Mouse (Mus musculus) urinary bladder, adult 2 months (tissue): ENCODE data around the gene Mog. TPM values are rescaled to one million over a fixed set of nuclear protein-coding genes. Genes with fewer than 3 reads are reported as not detected.
A peak's percentile ranks its signal among the peaks of the same experiment; 100 is the strongest.
"Not testable (repeated sequence)": the region's sequence is repeated elsewhere in the genome, so short reads cannot be mapped to it uniquely, and the experiment has no call there.

Experiments
- DNase-seq: peaks from one replicate; pipeline ENCODE4 v3.0.0; 2022; ENCODE audit warnings: low spot score
- polyA plus RNA-seq: library from polyadenylated mRNA; depleted of rRNA; stranded (reverse); fragments of >200 nt; gene quantifications from 2 replicates; pipeline ENCODE4 v1.2.3, GENCODE M21; 2012

Mog gene
- polyA plus RNA-seq, 1 experiment = 0.11 TPM

DNA sequence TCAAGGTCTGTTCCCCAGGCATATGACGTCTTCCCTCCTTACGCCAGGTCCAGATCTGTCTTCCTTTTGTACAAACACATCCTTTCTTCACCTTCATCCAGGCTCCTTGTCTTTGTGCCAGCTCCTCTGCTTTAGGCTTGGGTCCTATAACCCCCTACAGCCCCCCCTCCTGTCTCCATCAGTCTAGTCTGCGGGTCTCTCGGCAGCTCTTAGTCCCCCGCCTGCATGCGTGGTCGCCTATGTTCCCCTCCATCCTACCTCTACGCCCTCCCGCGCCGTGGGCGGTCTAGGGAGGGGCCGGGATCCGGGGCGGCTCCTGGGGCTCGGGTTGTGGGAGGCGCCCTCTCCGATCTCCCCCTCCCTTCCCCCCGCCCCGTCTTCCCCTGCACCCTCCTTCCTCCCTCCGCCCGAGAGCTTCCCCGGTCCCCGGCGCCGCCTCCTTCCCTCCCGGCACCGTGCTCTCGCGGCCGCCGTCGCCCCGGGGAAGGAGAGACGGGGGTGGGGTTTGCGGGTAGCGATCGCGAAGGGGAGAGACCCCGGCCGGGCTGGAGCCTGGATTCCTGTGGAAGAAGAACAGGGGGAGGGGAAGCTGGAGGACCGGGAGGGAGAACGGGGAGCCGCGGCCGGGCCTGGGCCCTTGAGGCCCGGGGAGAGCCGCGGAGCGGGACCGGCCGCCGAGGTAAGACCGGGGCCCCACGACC lies 22.6 kb upstream of the Mog start, which contains the start of gene Gabbr1:
Gene Gabbr1 (plus strand): TSS at position 356 of the 701 bp plus-strand sequence.
- no peak for DNase-seq

DNA sequence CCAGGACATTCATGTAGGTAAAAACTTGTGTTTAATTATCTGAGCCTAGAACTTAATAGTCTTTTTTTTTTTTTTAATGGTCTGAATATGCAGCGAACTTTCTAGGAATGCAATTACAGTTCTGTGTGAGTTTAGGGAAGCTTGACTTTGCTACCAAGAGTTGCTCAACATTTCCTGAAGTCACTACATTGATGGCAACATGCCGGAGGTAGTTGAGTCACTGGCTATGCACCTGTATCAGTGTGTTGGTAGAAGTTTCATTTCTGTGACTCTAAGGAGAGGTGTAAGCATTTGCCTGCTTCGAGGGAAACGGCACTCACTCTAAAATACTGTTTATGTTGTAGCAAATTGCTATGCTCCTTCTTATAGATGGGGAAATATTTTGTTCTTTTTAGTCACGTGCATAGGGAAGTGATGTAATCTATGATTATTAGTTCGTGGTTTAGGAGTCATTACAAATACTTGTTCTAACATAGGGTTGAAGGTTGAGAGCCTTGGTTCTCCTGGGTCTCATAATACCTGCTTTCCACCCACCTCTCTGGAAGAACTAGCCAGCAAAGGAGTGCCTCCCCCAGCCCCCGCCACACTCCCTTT lies 21.6 kb upstream of the Mog start:
- DNase-seq = no peak

DNA sequence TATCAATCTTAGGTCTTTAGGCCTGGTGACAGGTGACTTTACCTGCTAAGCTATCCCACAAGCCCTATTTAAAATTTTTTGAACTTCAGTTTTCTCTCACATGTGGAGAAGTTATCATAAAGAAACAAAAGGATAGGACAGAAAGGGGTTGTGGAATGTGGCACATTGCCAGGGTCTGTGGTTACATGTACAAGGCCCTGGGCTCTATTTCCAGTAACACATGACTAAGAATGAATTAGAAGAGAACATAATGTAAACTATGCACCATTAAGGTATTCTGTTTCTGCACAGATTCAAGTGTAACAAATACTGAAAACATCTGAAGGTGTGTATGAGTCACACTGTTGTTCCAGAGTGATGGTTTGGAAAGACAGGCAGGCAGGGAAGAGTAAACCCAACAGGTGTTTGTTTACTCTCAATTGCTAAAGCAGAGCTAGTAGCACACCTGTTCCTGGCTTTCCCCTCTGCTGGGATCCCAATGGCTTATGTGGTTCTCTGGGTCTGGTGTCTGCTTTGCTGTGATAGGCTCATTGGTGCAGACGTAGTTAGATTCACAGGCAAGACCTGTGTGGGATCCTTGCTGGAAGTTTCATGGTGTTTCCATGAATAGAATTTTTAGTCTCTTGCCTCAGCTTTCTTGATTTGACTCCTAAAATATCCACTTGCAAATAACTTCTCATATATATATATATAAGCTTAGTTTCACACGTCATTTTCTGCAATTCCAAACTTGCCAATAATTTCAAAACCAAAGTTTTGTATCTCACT lies 16.1 kb upstream of the Mog start:
- DNase-seq = no peak

DNA sequence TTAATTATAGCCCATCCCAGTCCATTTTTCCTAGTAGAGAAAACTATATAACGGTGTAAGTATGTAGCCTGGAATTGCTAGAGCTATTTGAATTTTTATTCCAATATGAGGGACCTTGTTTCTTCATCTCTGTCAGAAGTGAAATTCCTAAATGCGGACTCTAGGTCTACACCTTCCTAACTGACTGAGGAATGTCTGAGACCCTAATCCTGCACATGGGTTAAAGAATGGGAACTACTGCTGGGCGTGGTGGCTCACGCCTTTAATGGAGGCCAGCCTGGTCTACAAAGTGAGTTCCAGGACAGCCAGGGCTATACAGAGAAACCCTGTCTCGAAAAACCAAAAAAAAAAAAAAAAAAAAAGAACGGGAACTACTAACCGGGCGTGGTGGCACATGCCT lies 6.0 kb upstream of the Mog start:
- DNase-seq = no peak

DNA sequence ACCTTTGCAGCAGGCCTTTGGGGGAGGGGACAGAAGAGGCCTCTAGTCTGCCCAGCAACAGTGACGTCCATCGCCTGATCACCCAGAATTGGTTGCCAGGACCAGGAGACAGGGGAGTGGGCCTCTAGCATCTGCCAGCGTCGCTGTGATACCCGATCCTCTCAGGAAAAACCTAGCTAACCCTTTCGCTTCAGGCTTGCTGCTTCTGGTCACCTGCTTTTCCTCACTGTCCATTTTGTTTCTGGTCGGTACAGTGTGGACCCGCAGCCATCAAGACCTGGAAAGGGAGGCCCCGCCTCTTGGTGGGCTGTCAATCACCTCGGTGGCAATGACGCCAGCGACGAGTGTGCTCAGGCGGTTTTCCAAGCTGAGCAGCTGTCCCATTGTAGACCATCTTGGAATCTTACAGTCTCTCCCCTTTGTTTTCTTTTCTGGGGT lies 5.5 kb upstream of the Mog start:
- DNase-seq = peak; percentile 63

DNA sequence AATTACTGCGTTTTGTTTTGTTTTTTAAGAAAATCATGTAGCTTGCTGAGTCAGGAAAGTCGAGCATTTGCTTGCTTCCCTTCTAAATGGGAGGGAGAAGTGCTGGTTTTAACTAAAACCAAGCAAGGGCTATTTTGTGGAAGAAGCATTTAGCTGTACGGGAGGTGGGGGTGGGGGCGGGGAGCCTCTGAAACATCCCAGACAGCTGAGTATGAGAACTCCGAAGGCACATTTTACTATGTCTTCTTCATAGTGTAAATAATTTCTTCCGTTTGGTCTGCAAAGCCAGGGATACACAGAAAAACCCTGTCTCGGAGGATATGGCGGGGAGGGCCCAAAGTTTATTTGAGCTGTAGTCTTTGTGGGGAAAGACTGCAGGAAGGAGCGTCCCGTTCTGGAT lies 5.0 kb upstream of the Mog start:
- no peak for DNase-seq

DNA sequence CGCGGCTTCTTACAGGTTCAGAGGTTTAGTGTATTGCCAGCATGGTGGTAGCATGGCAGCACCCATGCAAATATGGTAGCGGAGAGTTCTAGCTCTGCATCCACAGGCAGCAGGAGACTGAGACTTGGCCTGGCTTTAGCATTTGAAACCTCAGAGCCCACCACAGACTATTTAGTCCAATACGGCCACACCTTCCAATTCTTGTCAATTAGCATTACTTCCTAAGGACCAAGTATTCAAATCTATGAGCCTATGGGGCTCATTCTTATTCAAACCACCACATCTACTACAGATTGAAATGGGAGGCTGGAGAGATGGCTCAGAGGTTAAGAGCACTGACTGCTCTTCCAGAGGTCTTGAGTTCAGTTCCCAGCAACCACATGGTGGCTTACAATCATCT lies 4.3 kb upstream of the Mog start:
- DNase-seq = no peak

DNA sequence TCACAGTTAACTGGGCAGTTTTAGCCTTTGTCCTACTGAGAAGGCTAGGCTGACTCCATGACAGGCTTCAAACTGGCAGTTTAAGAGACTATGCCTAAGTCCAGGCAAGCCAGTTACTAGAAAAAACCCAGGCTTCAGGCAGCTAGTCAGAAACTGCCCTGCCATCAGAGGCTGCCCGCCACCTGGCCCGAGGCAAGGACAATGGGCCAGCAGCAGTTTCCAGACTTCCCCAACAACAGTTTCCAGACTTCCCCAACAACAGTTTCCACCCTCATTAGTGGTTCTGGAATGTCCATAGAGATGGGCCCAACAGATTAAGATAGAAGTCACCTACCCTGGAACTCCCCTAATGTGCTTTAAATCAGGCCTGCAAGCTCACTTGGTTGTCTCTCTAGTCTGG lies 3.2 kb upstream of the Mog start:
- no peak for DNase-seq

DNA sequence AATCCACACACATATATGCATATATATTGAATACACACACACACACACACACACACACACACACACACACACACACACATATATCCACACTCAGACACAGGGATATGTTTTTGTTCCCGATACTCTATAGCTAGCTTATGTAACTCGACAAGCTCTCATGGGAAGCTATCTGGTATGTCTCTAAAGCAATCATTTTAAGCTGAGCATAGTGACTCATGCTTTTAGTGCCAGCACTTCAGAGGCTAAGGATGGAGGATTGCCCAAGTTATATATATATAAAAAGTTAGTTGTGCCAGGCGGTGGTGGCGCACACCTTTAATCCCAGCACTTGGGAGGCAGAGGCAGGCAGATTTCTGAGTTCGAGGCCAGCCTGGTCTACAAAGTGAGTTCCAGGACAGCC lies 4.0 kb downstream of the Mog start:
- DNase-seq = not testable (repeated sequence)

DNA sequence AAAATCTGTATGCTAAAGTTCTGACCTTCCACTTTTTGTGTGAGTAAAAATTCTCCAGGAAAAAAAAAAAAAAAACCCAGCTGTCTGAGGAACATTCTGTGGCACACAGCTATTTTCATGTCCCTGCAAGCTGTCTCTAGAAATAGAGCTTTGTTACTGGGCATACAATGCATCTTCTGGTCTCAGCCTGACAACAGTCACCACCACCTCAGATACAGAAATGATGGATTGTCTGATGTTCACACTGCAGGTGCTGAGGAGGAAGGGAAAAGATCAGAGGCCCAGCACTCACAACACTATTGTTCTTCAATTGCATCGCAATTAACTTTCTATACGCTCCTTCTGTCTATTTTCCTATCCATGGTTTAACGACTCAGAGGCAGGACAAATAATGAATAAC lies 4.9 kb downstream of the Mog start:
- DNase-seq = no peak

DNA sequence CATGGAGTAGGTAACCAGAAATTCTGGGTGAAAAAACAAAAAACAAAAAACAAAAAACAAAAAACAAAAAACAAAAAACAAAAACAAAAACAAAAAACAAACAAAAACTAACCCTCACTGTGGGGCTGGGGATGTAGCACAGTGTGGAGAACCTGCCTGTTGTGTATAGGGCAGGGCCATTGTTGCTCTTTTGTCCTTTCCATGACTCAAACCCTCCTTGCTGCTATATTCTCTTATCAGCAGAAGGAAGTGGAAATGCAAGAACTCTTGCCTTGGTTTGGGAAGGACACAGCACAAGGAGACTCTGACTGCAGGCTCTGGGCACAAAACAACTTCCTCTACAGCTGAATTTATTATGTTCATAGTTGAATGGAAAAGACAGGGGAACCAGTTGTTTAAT lies 6.9 kb downstream of the Mog start:
- DNase-seq = no peak

DNA sequence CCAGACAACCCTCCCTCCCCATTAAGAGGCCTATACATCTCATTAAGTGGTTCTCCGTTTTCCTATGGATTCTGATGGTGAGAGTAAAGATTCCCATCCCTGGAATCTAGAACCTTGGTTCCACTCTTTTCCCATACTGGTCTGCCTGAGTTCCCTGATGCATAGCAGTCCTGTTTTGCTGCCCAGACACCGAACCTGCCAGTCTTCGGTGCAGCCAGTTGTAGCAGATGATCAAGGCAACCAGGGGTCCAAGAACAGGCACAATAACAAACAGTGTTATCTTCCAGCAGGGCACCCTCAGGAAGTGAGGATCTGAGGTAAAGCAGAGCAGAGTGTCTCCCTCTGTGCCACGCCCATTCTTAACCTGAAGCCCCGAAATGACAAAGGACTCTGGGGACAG lies 11.1 kb downstream of the Mog start:
- no peak for DNase-seq

DNA sequence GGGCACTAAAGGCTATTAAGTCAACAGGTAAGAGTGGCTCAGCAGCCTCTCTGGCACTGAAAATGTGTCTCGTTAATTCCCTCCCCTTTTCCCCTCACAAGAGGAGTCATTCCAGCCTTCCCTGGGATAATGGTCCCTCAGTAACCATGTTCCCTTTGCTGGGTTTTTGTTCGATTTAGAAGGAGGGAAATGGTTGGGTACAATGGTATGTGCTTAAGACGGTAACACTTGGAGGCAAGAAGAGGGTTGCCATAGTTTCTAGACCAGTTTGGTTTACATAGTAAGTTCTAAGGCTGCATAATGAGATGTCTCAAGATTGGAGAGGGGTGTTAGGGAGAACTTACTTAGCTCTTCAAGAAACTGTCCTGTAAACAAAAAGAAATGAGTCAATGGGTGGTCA lies 11.5 kb downstream of the Mog start:
- DNase-seq = no peak

DNA sequence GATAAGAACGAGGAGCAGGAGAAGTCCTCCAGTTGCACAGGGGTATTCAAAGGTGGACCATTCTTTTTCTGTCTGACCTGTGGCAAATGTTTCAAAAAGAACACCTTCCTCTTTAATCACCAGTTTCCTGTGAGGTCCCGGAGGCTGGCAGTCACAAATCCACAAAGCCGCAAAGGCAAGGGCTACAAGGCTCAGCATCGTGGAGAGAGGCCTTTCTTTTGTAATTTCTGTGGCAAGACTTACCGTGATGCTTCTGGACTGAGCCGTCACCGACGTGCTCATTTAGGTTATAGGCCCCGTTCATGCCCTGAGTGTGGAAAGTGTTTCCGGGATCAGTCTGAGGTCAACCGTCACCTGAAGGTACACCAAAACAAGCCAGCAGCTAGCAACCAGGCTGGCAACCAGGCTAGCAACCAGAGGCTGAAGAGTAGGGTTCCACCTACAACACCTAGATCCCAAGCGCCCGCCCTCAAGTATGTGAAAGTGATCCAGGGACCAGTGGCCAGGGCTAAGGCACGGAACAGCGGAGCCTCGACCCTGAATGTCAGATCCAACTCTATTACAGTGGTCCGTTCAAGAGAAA lies 13.6 kb downstream of the Mog start:
- DNase-seq = no peak

DNA sequence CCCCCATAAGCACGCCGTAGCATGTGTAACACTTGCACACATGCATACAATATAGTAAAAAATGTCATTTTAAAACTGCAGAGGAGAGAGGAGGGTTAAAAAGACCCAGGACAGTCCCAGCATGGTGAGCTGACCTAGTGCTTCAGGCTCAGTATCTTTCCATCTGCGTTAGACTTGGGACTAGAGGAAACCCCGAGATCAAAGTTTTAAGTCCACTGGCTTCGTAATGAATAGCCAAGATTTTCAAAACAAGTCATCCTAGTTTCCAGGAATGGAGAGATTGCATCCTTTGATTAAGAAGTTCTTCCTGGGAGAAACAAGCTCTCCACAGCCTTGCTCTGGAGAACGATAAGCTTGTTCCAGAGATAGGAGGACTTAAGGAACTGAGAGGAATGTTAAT lies 15.0 kb downstream of the Mog start:
- no peak for DNase-seq

DNA sequence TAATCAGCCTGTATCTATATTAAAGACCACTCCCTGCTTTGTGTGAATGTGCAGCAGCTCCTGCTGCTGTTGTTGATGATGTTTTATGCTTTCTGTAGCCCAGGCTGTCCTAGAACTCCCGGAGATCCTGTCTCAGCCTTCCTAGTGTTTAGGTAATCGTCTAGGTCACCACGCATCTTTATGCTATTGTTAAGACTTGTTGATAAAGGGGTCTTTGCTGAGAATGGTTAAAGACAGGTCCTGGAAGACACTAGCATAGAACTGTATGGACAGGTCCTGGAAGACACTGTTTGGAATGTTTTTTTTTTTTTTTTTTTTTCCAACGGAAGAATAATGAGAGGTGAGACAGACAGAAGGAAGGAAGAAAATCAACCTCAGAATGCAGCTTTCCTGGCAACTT lies 19.8 kb downstream of the Mog start:
- no peak for DNase-seq

DNA sequence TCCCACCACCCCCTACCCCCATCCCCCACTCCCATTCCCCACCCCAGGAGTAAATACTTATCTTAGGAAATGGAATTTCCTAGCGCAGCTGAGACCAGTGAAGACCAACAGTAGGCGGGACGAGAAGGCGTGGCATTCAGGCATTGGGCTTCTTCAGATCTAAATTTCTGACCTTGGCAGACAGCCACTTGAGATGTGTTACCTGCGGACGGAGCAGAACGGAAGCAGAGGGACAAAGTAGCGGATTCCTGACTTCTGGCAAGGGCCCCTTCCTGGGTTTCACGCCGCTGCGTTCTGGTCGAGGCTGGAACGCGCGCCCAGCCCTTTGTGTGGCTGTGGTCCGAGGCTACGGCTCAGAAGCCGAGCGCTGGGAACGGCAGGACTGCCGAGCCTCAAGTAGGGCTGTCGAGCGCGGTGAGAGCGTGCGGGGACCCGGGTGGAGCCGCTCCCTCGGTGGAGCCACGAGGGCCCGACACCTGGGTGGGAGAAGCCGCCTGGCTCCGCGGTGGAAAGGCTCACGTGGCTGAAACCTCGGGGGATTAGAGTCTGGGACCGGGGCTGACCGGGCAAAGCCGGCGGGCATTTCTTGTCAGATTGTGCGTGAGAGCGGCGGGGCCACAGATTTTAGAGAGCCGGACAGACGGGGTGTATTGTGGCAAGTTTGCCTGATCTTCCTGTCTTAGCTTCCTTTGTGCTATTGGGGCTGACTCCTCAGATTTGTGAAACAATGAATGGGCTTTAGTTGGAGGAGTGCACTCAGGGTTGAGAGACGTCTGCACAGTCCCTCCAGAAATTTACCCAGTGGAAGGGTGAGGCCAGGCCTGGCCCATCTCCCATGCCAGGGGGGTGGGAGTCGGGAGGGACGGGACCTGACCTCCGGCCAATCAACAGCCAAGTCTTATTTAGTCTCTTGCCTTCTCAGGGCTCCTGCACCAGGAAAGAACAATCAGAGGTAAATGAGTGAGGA lies 20.6 kb downstream of the Mog start:
- DNase-seq = peak; percentile 39

DNA sequence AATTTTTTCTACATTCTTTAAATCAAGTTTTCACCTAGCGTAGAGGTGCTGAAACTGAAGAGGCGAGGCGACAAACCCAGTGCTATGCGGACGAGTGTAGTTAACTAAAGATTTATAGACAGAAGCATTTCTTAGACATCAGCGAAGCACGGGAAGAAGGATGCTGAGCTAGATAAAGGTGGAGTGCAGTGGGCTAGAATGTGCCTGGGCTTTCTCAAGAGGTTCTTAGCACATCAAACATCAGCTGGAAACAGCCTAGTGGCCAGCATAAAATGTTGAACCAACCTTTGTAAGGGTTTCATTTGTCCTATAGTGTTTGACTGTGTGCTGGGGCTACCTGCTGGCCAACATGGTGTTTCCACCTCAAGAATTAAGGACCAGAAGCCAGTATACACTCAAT lies 22.3 kb downstream of the Mog start, which contains the start of gene Zfp57:
Gene Zfp57 (plus strand): TSS at position 301 of the 400 bp plus-strand sequence.
- no peak for DNase-seq

DNA sequence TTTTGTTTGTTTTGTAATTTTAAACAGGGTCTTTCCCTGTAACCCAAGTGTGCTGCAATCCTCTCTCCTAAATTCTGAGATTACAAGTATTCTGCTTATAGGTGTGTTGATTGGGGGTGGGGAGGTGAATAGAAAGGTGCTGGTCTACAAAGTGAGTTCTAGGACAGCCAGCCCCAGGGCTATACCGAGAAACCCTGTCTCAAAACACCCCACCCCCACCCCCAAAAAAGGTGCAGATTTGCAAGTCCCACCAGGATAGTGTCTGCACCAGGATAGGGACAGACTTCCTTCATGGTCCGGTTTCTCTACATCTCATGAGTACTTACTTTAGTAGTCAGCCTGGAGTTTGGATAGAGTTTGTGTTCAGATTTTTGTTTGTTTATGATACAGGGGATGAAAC lies 24.7 kb downstream of the Mog start:
- no peak for DNase-seq

DNA sequence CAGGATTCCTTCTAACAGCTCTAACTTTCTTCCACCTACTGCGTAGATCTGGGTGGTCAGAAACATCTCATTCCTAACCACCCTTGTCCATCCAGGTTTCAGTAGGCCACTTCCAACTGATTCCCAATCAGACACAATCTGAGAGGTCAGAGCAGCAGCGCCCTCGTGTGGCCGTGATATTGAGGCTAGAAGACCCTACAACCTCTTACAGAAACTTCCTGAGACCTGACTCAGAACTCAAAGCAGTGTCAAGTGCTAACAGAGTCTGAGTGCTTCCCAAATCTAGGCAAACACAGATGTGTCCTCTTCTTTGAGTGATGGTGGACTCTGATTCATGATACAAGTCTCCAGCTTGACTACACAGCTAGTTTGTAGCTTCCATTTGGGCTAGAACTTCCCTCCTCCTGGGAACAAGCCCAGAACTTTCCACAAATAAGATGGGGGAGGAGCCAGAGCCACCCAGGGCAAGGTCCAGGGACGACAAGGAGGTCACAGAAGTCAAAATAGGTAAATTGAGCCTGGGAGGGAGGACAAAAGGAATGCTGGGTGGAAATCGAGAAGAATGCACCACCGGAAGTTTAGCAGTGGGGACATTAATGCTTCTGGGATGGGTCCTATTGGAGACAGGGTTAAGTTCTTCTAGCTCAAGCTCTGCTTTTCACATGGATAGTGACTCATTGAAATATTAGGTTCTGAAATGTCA lies 26.0 kb downstream of the Mog start:
- peak; percentile 61 for DNase-seq

DNA sequence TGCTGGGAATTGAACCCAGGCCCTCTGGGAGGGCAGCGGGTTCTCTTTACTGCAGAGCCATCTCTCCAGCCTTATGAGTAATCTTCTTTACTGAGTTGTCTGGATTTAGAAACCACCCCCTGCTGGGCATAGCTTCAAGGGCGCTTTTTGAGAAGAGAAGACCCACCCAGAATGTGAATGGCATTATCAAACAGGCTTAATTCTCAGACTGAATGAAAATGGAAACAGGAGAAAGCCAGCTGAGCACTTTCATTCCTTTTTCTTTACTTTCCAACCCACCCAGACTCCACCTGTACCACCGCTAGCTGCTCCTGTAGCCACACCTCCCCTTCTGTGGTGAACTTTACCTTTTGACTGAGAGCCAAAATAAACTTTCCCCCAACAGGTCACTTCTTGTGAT lies 27.8 kb downstream of the Mog start:
- no peak for DNase-seq
